Mouse (Mus musculus) embryonic facial prominence, embryonic 15.5 days (tissue): ENCODE measurements around the gene Rnaseh1. TPM values are rescaled to one million over a fixed set of nuclear protein-coding genes. Genes with fewer than 3 reads are reported as not detected.

Experiments
- microRNA-seq: library from miRNA; unstranded; fragments of <30 nt; microRNA quantifications from one replicate; pipeline ENCODE4, GENCODE M21; 2016; ENCODE audit warnings: borderline number of aligned reads
- polyA plus RNA-seq: library from polyadenylated mRNA; unstranded; fragments of >200 nt; fragmentation: Nextera tagmentation; extraction: Ambion mirVana; gene quantifications from 2 replicates; pipeline ENCODE4 v1.2.1, GENCODE M21; 2015

The Rnaseh1 gene
- polyA plus RNA-seq, 1 experiment from 2014 or later: 32.2 TPM

Small RNA genes lying within 50 kb of the gene (microRNA-seq; reads per million reads assigned to microRNA genes)
- not detected for gene Mir6937

Other genes starting within 250 kb of the Rnaseh1 start
- 0.15 TPM in 1 of 2 replicates, not detected in the other for gene Dcdc2c, start 97.2 kb upstream of the Rnaseh1 start, polyA plus RNA-seq
- not detected in 2 replicates for gene Allc, start 67.1 kb upstream of the Rnaseh1 start, polyA plus RNA-seq
- gene Colec11, start 26.2 kb upstream of the Rnaseh1 start, polyA plus RNA-seq: 0.15 and 0.37 TPM in 2 replicates
- gene Rps7, start 13.6 kb upstream of the Rnaseh1 start, polyA plus RNA-seq: 587 and 734 TPM in 2 replicates
- 63.0 and 73.3 TPM in 2 replicates for gene Adi1, start 25.6 kb downstream of the Rnaseh1 start, polyA plus RNA-seq
- 38.1 and 42.3 TPM in 2 replicates for gene Trappc12, start 100.9 kb downstream of the Rnaseh1 start, polyA plus RNA-seq
- gene Eipr1, start 102.2 kb downstream of the Rnaseh1 start, polyA plus RNA-seq: 31.5 and 31.6 TPM in 2 replicates